Mouse (Mus musculus) cerebellum, postnatal 25 days (tissue): Measurements from ENCODE around the gene Olfr1.

Experiments
- DNase-seq, 2 experiments: peaks; one replicate each; pipeline ENCODE4 v3.0.0; 2021; ENCODE audit warnings: mixed read lengths in 2 of 2

The Olfr1 gene

GRCm38 (mm10) chr11:73399514-73399913 is at the start of gene Olfr1:
Gene Olfr1, minus strand, starts transcription at chr11:73399614.
- no peak for DNase-seq

GRCm38 (mm10) chr11:73428377-73428776 is 29.0 kb upstream of the Olfr1 start, which contains the start of gene Olfr378:
Gene Olfr378, minus strand, starts transcription at chr11:73428477.
- no peak for DNase-seq

- no peak for DNase-seq
Observed at GRCm38 (mm10) chr11:73395374-73395773, 4.0 kb downstream of the Olfr1 start.

GRCm38 (mm10) chr11:73370946-73371345 is 28.5 kb downstream of the Olfr1 start, which contains the start of gene Olfr376:
Gene Olfr376, plus strand, starts transcription at chr11:73371246.
- no peak for DNase-seq

DNA sequence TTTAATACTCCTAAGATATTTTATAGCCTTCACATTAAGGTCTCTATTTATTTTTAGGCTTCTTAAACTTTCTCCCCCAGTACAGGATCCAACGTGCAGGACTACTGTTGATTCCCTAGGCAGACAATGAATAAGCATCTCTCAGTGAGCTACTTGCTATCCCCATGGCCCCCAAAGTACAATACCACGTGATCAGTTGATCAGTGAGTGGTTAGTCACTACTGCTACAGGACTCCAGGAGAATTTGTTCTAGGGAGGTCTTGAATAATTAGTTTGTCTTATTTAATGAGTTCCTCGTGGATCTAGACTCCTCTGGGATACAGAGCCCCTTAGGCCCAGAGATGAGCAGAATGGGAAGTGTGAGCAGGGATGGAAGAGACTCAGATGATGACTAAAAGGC is 48.9 kb downstream of the Olfr1 start, which contains the start of gene Olfr20:
Gene Olfr20 (plus strand): TSS at position 301 of the 400 bp plus-strand sequence.
- DNase-seq: no peak
